Mouse (Mus musculus): Measurements from ENCODE around the gene Coq5. TPM values are rescaled to one million over a fixed set of nuclear protein-coding genes. Genes with fewer than 3 reads are reported as not detected.
"Not testable (repeated sequence)": the region's sequence is repeated elsewhere in the genome, so short reads cannot be mapped to it uniquely, and the experiment has no call there.

Gene Coq5
- total RNA-seq, 2 experiments from 2014 or later = 8.4 to 12.8 TPM

DNA sequence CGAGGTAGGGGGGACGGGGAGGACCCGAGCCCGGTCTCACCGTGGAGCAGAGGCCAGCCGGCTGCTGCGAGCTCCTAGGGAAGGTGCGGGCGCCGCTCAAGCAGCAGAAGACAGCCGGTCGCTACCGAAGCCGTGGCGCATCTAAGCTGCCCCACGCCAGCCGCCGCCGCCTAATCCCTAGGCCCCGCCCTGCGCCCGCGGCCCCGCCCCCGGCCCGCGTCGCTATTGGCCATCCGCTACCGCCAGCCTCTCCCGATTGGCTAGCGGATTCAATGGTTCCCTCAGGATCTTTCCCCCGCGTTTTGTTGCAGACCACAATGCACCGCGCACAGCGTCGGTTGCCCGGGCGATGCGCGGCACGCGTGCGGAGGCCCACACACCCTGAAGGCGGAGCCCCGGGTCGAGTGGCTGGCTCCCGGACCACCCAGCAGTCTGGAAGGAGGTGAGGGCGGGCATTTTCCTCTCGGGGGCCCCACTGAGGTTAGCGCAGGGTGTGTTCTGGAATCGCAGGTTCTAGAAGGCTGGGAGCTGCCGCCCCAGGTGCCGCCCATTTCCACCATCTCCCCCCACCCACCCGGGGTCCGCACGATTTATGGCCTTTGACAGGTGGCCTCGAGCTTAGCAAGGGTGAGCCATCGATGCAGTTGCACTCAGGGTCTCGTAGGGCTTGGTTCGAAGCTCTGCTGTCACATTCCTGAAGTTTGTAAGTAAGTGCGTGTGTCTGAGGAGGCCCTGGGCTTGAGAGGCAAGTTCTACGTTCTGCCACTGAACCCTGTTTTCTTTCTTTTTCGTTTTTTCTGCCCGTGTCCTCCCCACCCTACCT is 21.5 kb downstream of the Coq5 start, which contains the start of gene Dynll1:
Gene Dynll1 (minus strand): TSS at position 208 of the 823 bp plus-strand sequence.
- peak; percentile 98 for ATAC-seq (replicated peaks; ENCODE audit: low FRiP score, poor library complexity, severe bottlenecking)

DNA sequence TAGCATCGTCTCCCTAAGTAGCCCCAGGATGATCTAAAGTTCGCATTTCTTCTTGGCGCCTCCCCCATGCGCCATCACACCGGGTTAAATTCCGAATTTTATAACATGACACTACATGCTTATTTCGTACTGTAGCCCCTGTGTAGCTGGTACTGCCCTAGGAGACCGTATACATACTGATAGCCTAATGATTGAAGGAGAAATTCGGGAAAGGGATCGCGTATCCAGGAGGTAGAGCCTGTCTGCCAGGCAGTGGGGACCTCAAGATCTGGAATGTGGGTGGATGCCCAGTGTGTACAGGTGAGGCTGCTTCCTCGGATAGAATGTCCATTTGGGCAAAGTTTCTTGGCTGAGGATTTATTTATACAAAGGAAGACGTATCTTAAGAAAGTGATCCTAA is 22.1 kb downstream of the Coq5 start:
- no peak for ATAC-seq (replicated peaks; ENCODE audit: low FRiP score, poor library complexity, severe bottlenecking)

DNA sequence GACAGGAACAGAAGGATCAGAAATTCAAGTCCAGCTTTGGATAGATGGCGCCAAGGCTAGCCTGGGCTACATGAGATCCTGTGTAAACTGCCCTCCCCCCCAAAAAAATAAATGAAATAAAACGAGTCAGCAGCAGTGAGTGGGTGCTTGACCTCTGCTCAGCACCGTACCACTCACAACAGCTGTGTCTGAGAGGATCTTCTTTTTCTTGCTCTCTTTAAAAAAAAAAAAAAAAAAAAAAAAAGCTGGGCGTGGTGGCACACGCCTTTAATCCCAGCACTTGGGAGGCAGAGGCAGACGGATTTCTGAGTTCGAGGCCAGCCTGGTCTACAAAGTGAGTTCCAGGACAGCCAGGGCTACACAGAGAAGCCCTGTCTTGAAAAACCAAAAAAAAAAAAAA is 22.7 kb downstream of the Coq5 start:
- not testable (repeated sequence) for ATAC-seq (replicated peaks; ENCODE audit: low FRiP score, poor library complexity, severe bottlenecking)

DNA sequence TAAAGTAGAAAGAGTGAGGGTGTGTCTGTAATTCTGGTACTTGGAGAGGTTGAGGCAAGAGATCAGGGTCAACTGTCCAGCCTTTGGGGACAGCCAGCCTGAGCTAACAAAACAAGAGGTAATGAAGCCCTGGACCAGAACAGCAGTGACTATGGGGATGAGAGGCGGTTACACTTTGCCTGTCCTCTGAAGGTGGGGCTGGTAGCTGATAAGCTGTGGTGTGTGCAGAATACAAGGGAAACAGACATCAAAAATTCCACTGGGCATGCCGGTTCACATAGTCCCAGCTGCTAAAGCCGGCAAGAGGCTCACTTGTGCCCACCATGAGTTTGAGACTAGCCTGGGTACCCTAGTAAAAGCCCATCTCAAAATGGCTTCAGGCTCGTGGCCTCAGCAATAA is 32.9 kb downstream of the Coq5 start:
- peak; percentile 76 for ATAC-seq (replicated peaks; ENCODE audit: low FRiP score, poor library complexity, severe bottlenecking)

DNA sequence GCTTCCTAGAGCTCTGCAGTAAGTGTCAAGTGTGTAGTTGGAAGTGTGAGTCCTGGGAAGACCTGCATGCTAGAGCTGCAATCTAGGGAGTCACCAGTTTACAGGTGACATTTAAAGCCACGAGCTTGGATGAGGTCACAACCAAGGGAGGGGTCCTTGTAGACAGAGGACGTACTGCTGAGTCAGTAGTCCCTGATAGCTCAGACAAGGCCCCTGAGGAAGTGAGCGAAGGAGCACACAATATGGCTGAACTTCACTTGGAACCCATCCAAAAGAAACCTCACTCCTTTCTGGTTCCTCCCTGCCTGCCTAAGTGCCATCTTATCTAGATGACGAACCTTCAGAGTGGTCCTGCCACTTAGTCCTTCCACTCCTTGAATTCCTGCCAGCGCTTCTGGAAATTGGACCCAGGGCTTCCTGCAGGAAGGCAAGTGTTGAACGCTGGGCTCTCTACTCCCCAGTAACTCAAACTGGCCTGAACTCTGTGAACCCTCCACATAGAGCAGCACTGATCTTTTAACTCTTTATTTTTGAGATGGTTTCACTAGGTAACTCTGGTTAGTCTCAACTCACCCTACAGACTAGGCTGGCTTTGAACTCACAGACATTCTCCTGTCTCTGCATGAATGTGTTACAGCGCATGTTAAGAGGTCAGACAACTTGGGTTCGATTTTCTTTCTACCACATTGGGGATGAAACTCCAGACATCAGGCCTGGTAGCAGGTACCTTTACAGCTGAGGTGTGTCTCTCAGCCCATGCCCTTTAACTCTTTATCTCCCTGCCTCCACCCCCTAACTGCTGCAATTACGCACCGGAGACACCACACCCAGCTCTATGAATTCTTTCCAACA is 33.6 kb downstream of the Coq5 start:
- peak; percentile 83 for ATAC-seq (replicated peaks; ENCODE audit: low FRiP score, poor library complexity, severe bottlenecking)

DNA sequence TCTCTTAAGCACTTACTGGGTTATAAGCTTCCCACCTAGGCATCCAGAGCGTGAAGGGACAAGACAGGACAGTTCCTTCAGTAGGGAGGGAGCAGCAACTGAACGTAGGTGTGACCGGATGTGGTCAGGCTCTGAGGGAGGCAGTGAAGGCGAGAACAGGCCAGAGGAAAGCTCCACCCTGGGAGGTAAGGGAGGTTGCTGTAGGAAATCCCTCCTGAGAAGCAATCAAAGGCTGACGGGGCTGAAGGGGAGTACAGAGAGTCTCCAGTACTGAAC is 34.1 kb downstream of the Coq5 start:
- 0 out of 2 replicates have a peak, but pooled peaks have one; percentile 6 for ATAC-seq (replicated peaks; ENCODE audit: low FRiP score, poor library complexity, severe bottlenecking)

DNA sequence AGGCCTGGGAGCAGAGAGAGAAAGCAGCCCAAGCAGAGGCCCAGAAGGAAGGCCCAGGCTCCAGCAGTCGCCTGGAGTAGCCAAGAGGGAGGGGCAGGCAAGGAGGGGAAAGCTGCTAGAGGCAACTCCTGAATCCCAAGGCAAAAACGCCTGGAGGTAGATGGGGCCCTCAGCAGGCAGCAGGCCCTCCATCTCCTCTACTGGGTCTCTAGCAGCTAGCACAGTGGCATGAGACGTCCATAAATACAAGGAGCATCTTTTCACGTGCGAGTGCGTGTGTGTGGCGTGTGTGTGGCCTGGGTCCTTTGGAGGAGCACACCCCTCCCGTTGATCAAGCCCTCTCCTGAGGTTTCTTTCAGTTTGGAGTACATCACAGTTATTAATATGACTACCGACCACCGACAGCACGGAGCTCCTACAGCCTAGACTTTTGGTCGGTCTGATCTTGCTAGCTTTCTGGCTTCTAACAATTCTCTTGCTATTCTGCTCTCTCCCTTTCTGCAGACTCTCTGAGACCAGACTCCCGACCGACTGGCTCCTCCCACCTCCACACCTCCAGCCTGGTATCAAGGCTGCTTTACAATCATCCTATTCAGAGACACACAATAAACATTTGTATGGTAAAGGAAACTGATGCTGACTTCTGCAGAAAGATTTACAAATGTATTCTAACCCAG is 37.6 kb downstream of the Coq5 start:
- ATAC-seq (replicated peaks; ENCODE audit: low FRiP score, poor library complexity, severe bottlenecking) = no peak

DNA sequence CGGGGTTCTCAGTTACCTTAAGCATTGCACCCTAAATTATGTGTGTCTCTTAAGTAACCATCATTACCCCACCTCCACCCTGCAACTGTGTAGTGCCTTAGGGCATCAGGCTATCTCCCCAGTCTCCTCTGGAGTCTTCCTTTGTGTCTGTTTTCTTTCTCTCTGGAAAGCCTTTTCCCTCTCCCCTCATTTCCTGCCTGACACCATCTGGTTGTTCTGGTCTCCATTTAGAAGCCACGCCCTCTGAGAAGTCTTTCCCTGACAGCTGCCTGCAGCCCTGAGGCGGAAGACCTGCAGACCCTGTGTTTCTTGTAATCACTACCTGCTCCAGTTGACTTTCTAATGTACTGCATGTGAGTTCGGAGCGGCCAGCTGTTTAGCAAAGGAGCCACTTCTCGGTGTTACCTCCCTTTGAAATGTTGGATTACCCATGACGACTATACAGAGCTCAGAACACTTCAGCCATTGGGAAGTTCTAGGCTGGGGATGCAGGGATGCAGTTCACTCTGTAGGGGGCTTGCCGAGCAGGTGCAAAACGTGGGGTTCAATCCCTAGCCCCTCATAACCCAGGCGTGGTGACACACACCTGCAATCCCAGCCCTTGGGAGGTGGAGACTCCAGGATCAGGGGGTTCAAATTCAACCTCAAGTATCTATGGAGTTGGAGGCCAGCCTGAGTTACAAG is 38.3 kb downstream of the Coq5 start:
- no peak for ATAC-seq (replicated peaks; ENCODE audit: low FRiP score, poor library complexity, severe bottlenecking)

DNA sequence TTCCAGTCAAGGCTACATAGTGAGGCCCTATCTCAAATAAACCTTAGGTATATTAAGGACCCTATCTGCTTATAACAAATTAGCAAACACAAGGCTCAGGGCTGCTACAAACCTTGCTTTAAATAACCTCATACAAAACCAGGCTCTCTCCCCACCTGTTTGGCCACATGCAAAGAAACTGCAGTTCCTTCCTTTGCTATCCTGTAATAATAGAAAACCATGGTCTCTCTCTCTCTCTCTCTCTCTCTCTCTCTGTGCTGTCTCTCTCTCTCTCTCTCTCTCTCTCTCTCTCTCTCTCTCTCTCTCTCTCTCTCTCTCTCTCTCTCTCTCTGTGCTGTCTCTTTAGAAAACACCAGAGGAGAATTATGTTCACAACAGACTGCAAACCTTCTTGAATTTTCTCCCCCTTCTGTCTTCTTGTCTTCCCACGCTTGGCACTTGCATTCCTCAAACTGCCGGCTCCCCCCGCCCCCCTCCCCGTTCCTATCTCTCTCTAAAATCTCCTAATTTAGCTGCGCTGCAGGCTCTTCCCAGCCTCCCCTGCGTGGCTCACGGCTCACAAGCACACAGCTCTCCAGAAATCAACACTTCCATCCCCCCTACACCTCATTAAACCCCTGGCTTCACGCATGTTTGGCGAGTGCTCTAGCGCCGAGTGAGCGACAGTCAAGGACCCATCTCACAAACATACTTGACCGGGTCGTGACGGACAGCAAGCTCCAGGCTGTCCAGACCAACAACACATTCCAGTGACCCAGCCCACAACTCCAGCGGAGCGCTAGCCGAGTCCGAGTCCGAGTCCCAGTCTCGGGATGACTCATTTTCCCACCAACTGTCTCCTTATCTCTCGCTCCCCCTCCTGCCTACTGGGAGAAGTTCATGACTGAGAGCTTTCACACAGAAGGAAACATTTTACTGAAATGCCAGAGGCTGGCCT is 39.8 kb downstream of the Coq5 start:
- peak; percentile 93 for ATAC-seq (replicated peaks; ENCODE audit: low FRiP score, poor library complexity, severe bottlenecking)

DNA sequence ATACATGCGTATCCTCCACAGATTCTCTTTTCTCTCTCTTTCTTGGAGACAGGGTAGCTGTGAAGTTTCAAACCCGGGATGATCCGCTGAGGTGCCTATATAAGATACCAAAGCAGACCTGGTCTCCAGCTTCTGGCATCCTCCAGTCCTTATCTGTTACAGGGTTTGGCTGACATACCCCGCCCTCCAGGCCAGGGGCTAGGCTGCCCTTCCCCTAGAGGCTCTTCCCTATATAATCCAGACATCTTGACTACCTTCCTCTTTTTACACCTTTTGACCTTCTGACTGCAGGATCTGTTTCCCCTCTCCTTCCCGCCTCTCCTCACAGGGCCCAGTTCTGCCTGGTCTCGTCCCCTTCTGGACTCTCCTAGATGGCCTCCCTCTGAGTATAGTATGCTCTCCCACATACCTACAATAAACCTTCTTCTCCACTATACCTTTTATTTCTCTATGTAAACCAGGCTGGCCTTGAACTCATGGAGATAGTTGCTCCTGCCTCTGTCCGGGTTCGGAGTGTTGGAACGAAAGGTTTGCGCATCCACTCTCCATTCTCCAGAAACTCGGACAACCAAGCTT is 46.9 kb downstream of the Coq5 start:
- ATAC-seq (replicated peaks; ENCODE audit: low FRiP score, poor library complexity, severe bottlenecking) = peak; percentile 81

DNA sequence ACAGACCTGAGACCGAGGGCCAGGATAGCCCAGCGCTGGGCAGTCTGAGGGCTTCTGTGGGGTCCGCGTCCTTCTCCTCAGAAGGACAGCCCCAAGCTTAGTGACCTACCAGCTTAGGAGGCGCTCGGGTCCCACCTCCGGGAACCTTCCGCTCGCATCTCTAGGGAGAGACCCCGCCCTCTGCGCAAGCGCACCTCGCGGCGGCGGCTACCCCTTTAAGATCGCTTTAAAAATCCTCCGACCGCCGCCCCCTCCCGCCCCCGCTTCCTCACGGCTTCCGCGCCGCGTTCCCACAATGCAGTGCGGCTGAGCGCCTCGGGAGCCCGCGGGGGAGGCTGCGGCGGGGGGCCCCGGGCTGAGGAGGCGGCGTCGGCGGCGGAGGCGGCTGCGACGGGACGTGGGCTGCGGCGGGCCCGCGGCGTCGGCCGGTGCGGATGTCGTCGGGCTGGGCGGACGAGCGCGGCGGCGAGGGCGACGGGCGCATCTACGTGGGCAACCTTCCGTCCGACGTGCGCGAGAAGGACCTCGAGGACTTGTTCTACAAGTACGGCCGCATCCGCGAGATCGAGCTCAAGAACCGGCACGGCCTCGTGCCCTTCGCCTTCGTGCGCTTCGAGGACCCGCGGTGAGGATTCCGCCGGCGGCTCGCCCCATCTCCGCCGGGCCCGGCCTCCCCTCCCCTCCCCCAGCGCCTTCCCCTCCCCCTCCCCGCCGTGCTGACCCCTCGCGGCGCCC is 47.6 kb downstream of the Coq5 start, which contains the start of gene Srsf9:
Gene Srsf9 (plus strand): TSS at position 303 of the 735 bp plus-strand sequence.
- ATAC-seq (replicated peaks; ENCODE audit: low FRiP score, poor library complexity, severe bottlenecking) = peak; percentile 88

DNA sequence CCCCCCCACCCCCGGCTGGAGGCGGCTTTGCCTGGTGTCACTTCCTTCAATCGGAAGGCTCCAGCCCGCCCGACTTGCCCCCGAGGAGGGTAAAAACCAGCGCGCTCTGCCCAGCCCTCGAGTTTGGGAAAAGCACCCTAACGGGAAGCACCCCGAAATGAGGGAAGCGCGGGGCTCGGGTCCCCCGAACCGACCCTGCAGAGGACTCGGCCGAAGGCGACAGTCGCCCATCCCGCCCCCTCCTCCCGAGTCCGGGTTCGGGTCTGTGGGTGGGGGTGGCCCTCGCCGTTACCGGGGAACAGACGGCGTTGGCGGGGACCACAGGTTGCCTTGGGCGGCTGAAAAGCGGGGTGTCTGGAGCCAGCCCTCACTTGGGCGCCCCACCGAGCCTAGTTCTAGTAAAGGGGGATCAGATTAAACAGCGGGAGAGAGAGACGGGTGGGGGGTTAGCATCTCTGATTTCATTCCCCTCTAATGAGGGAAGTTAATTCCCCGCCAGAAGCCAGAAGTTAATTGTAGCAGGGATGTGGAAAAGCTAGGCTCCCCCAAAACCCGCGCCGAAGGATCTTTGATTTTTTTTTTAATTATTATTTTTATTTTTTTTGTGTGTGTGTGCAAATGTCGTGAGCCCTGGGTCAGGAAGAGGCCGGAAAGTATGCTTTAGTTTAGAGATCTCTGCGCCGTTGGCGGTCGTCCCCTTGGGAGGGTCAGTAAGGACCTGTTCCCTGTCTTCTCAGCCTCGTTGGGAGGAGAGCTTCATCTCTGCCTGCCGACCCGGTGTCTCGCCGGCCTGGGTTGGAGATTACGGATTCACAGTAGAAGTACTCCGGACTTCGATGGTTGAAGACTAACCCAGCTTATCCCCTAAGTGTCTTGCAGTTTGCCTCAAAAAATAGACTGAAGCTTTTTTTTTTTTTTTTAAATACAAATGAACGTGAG is 48.4 kb downstream of the Coq5 start:
- ATAC-seq (replicated peaks; ENCODE audit: low FRiP score, poor library complexity, severe bottlenecking) = 0 out of 2 replicates have a peak, but pooled peaks have one; percentile 36

DNA sequence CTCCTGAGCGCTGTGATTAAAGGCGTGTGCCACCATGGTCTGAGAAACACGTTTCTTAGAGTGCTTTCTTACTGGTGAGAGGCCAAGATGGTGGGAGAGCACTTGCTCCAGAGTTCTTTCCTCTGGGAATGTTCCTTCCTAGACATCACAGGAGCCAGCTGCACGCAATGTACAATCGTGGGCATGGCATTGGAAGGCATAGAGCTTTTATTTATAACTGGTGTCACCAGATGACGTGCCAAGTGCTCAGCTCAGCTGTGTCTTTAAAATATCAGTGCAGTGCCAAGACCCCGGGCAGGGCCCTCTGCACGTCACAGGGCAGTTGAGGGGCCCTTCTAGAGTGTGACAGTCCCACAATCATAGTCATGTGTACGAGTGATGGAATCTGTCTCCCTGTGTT is 51.5 kb downstream of the Coq5 start:
- no peak for ATAC-seq (replicated peaks; ENCODE audit: low FRiP score, poor library complexity, severe bottlenecking)

DNA sequence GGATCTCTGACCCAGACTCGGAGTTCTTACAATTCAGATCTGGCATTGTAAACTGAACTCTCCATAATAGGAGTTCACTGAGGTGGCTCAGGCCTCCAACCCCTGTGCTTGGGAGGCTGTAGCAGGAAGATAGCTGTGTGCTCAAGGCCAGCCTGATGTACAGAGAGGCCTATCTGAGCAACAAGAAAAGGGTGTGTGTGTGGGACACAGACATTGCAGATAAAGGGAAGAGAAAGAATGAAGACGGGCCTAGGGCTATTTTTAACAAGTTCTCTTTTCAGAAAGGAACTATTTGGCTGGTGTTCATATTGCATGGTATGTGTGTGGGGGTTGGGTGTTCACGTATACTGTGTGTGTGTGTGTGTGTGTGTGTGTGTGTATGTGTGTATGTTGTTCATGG is 54.2 kb downstream of the Coq5 start:
- peak; percentile 96 for ATAC-seq (replicated peaks; ENCODE audit: low FRiP score, poor library complexity, severe bottlenecking)

DNA sequence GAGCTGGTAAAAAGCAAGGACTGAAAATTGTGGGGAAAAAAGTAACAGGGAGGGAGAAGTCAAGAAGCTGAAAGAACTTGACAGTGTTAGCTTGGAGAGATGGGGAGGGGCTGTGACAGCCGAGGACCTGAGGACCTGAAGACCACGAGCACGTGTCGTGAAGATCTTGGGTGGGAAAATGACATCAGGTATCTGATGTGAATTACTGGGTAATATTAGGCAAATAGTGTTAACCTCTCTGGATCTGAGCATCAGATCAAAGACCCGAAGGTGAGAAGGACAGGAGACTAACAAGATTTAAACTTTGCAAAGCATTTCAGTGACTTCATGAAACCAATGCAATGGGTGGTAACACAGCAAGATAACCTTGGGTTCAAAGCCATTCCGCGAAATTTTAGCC is 60.5 kb downstream of the Coq5 start:
- no peak for ATAC-seq (replicated peaks; ENCODE audit: low FRiP score, poor library complexity, severe bottlenecking)

DNA sequence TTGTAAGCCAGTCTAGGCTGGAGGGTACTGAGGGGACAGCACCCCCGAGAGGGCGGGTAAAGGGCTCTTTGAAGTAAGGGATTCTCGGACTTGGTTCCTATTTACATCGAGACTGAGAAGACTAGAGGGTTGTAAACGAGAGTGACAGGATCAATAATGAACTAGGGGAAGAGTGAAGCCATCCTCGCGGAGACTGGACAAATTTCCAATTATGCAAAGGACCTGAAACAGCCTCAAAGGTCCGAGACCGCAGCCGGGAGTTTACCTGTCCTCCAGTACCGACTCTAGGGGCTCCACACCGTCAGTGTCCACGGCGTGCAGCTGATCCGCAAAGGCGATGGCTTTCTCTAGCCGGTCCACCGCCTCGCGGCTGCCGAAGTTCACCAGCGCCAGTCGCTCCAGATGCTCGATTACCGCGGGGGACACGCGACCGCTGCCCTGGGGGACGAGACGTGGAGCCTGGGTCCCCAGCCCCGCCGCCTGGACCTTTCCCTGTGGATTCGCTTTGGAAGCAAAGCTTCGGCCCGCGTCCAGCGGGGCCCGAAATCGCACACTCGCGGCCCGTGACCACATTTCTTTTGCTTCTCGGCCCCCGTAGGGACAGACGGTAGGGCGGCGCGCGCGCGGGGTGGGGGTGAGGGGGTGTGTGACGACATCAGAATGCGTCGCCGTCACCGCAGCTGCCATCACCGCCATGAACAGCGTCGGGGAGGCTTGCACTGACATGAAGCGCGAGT is 61.3 kb downstream of the Coq5 start, which contains the start of the genes Gatc and Triap1:
Gene Gatc (minus strand): TSS at position 602 of the 737 bp plus-strand sequence.
Gene Triap1 (plus strand): TSS at position 649 of the 737 bp plus-strand sequence.
- peak; percentile 92 for ATAC-seq (replicated peaks; ENCODE audit: low FRiP score, poor library complexity, severe bottlenecking)
